Mouse (Mus musculus) spleen, postnatal 36 days (tissue): ENCODE results near the gene Coq8b.

Experiments
- DNase-seq, 2 experiments: peaks; one replicate each; pipeline ENCODE4 v3.0.0; 2022; ENCODE audit warnings: low spot score in 2 of 2, mixed read lengths in 1 of 2

The Coq8b gene

DNA sequence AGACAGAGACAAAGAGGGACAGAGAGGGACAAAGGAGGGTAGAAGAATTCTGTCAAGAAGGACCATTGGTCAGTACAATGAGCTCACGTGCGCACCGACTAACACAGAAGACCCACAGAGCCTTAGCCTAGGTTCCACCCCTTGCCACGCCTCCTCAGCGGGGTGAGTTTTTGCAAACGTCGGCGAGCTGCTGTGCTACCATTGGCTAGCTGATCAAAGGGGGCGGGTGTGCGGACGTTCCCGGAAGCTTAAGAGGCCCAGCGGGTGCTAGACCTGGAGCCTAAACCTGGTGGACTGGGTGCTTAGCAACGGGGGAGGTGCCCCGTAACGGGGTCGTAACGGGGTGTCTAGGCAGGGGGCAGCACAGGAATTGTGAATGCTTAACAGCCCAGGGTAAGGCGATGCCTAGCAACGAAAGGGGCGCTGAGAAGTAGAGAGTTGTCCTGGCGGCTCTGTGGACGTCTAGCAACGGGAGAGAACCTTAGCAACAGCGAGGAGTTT lies at the start of gene Coq8b:
Coq8b (plus strand) TSS at position 243 of the 501 bp plus-strand sequence.
- peak; percentile 94 to 95 for DNase-seq

GRCm38 (mm10) chr7:27184964-27185363 lies 47.9 kb upstream of the Coq8b start:
- DNase-seq, result no peak

DNA sequence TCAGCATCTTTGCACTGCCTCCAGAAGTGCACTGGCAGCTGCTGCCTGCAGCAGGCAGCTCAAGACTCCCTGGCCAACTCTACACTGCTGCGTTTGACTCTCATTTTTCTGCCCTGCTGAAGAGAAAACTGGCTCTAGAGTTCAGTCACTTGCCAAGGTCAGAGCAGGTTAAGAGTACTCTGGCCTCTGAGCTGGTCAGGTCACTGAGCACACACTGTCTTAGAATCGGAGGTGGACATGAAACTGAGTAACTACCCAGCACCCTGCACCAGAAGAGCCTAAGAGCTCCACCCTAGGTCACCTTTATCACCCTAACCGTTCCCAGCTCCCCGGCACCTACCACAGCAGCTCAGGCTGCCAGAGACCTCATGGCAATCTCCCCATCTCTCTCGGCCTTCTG lies 46.8 kb upstream of the Coq8b start:
- no peak for DNase-seq

- no peak for DNase-seq
These were observed 43.4 kb upstream of the Coq8b start for GRCm38 (mm10) chr7:27189271-27189931.

- DNase-seq, result no peak
These were observed 40.4 kb upstream of the Coq8b start for GRCm38 (mm10) chr7:27192434-27192833.

DNA sequence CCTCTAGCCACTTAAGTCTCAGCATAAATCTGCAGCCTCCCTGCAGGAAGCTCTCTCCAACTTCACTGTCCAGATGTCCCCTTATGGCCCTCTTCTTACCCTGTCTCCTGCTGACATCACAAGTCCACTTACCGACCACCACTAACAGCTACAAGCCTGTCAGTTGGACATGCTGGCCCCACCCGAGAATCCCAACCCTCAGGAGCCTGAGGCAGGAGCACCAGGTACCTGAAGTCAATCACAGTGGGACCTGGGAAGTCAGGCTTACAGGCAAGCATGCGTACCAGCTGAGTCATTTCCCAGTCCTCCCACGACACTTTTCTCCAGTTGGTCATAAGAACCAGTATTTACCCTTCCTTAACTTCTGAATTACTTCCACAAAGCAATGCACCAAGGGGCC lies 39.1 kb upstream of the Coq8b start:
- DNase-seq, result no peak

DNA sequence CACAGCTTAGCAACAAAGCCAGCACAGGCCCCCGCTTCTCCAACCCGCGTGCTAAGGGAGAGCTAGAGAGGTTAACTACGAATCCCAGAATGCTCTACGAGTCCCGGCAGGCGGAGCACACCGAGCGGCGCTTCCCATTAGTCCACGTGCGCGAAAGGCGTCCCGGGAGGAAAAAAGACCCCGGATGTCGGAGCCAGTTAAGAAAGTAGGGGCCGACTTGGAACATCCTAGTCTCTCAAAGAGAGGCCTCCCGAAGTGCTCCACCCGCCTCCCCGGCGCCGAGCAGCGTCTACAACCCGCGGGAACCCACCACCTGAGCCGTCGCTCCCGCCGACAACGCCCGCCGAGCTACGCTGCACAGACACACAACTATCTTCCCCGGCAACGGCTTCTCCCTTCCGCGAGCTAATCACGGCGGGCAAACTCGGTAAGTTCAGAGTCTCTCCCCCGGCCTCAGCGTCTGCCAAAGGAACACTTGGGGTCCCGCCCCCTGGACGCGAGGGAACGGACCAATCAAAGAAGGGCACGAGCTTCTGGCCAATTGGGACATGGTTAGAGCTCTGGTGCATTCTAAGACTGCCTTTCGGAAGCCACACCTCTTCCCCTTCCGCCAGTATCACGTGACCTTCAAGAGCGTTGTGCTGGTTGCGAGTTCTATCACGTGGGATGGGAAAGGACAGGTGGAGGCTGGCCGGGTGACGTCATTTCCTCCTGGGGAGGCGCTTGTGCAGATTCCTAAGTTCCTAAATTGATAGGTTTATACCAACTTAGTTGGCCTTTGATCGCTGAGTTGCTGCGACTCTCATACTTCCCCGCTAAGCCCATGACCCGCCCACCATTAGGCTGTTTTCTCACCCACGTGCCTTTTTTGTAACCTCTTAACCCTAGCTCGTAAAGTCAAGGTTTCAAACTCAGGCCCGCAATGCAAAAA lies 36.9 kb upstream of the Coq8b start, which contains the start of the genes BC024978 and Snrpa:
BC024978 (plus strand) TSS at position 101 of the 931 bp plus-strand sequence.
Snrpa (minus strand) TSS at position 591 of the 931 bp plus-strand sequence.
- peak; percentile 98 to 99 for DNase-seq

GRCm38 (mm10) chr7:27197136-27197535 lies 35.7 kb upstream of the Coq8b start:
- no peak for DNase-seq

DNA sequence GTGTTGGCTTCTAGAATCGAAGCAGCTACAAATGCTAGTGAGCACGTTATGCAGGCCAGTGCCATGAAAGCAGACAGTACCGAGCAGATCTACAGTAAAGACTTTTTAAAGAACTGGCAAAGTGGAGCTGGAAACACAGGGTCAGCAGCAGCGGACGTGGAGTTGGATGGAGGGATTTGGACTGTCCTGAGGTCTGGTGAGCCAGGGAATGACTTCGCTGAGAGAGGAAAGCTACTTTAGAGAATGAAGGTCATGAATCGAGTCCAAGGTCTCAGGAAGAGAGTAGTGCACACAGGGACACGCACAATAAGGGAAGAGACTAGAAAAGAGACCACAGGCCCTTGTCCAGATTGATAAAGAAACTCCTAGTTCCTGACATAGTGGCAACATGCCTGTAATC lies 35.2 kb upstream of the Coq8b start:
- no peak for DNase-seq

DNA sequence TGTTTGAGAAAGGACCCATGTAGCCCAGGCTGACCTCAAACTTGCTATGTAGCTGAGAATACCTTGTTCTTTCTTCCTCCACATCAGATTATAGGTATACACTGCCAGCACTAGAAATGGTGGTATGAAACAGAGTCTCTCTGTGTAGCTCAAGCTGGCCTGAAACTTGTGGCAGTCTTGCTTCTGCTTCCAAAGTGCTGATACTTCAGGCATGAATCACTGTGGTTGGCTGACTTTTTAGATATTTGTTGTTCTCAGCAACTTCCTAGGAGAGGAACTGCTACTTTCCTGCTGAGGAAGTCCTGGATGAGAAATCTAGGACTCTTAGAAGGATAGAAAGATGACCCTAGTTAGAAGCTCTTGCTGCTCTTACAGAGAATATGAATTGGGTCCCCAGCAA lies 34.5 kb upstream of the Coq8b start:
- no peak for DNase-seq

GRCm38 (mm10) chr7:27198779-27199178 lies 34.0 kb upstream of the Coq8b start:
- no peak for DNase-seq

DNA sequence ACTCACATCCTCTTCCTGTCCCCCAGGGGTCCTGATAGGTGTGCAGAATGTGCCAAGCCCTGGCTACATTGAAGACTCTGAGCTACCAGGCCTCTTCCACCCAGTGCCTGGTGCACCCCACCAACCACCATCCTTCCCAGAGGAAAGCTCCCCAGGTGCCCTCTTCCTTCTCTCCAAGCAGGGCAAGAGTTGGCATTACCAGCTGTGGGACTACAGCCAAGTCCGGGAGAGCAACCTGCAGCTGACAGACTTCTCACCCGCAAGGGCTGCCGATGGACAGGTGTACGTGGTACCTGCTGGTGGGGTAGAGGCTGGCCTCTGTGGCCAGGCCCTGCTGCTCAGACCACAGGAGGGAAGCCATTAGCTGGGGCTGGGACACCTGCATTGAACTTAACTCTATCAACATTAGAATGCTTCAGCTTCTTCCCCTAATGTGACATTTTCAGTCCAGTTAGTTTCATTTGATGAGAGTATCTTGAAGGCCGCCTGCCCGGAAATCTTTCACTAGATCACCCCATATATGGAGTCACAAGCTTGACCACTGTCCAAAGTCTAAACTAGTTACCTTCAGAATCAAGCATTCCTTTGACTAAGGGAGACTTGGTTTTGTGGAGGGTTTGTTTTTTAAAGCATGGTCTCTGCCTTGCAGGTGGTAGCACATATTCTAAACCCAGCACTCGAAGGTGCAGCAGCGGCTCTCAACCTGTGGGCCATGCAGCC lies 28.9 kb upstream of the Coq8b start:
- DNase-seq, result no peak

DNA sequence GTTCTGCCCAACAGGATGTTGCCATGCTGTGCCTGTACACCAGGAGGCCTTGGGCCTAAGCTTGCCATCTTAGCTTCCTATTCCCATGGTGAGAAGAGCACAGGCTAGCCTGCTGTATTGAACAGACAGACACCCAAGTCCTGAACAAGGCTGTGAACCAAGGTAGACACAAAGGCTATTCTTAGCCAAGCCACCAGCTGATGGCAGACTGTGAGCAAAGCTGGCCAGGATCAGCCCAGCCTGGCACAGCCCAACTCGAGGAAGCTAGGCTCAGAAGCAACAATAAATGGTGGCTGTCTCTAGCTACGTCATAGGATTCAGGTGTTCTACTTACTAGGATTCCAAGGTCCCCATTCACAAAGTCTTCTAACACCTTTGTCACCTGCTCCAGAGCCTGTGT lies 20.2 kb upstream of the Coq8b start:
- no peak for DNase-seq

GRCm38 (mm10) chr7:27218586-27218985 lies 14.2 kb upstream of the Coq8b start:
- no peak for DNase-seq

DNA sequence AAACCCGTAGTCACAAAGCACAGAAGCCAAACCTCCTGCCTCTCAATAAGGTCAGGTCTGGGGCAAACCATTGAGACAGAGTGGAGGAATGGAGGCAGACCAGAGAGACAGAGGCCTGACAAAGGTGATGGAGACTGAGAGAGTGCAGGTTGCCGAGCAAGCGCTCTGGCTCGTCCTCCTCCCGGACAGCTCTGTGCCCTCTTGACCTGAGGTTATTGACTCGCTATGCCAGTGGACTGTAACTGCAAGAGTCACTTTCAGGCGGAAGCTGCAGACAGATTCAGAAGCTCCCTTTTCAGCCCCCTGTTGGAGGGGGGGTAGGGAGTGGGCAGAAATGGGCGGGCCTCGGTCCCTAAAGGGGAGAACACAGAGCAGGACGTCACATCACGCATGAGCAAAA lies 12.9 kb upstream of the Coq8b start:
- DNase-seq, result no peak

DNA sequence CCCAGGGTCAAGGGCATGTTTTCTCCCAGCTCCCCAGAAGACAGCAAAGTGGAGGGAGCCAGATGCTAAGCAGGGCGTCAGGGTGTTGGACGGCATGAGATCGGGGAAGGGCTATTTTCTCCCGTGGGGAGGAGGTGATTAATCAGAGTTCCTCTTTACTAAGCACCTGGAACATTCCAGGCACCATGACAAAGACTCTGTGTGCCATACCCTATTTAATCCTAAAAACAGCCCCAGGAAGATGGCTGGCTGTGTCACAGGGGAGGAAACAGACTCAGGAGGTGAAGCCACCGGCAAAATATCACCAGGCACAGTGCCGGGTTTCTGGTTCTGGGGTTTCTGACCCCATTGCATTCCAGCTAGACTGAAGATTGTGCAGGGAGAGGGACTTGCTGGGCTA lies 10.9 kb upstream of the Coq8b start:
- DNase-seq, result no peak

DNA sequence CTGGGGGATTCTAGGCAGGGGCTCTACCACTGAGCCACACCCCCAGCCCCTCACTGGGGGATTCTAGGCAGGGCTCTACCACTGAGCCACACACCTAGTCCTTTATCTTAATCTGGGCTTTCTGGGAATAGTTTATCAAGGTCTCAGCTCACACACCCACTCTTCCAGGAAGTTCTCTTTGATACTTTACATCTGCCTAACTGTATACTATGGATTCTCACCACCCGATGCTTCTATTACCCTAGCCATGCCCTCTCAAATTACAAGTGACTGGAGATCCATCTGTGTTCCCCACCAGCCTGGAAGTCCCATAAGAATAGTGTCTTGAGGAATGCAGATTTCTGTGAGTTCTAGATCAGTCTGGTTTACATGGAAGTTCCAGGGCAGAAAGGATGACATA lies 10.3 kb upstream of the Coq8b start:
- no peak for DNase-seq

GRCm38 (mm10) chr7:27224877-27225575 lies 7.8 kb upstream of the Coq8b start:
- DNase-seq, result no peak

GRCm38 (mm10) chr7:27227276-27227675 lies 5.5 kb upstream of the Coq8b start:
- no peak for DNase-seq

DNA sequence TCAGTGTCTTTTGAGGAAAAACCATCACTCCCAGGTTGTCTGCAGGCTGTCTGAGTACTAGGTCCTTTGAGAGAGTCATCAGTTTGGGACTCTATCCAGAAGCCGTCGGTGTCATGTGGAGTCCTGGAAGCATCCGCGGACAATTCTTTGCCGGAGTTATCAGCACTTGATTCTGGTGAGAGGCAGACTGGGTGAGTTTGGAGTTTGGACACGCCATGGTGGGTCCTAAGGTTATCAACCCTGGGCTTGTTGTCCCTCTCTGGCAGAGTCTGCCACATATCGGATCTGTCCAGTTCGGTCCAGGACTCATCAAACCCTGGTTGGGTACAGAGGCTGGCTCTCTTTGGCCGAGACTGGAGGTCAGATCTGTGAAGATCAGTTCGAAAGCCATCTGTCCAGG lies 5.1 kb upstream of the Coq8b start:
- no peak for DNase-seq

GRCm38 (mm10) chr7:27228281-27228821 lies 4.5 kb upstream of the Coq8b start, which contains the start of gene Itpkc:
Itpkc (minus strand) TSS chr7:27228661.
- DNase-seq, result peak; percentile 89 to 92
